Mouse (Mus musculus) intestine, embryonic 16.5 days (tissue): ENCODE data around the gene Sh3rf1. TPM values are rescaled to one million over a fixed set of nuclear protein-coding genes. Genes with fewer than 3 reads are reported as not detected.
A peak's percentile ranks its signal among the peaks of the same experiment; 100 is the strongest.

Source experiments
- ATAC-seq: fragments of 200-750 bp; cut with Nextera tagmentation; 2 replicates; pipeline ENCODE4 v1.8.0; 2017; ENCODE audit warnings: moderate TSS enrichment, moderate library complexity
- H3K27ac ChIP-seq: fragments of 300-500 bp; sonication (generic); 2 replicates; pipeline ENCODE4 v1.5.1; 2014; ENCODE audit warnings: mild to moderate bottlenecking, low read length
- H3K27me3 ChIP-seq: fragments of 300-500 bp; sonication (generic); replicated peaks from 2 replicates; pipeline ENCODE4 v1.6.1; 2014; ENCODE audit warnings: low read length, control low read depth, mixed read lengths; ENCODE audit not compliant: control insufficient read depth, insufficient read depth
- H3K36me3 ChIP-seq: fragments of 300-500 bp; sonication (generic); 2 replicates; pipeline ENCODE4 v1.6.1; 2014; ENCODE audit warnings: low read length, control low read depth; ENCODE audit not compliant: control insufficient read depth, insufficient read depth
- H3K4me1 ChIP-seq: fragments of 300-500 bp; sonication (generic); 2 replicates; pipeline ENCODE4 v1.6.1; 2014; ENCODE audit warnings: low read length, control low read depth, mixed read lengths; ENCODE audit not compliant: control insufficient read depth, insufficient read depth
- H3K4me2 ChIP-seq: fragments of 300-500 bp; sonication (generic); 2 replicates; pipeline ENCODE4 v1.6.1; 2014; ENCODE audit warnings: low read depth, low read length, control low read depth
- H3K4me3 ChIP-seq: fragments of 300-500 bp; sonication (generic); 2 replicates; pipeline ENCODE4 v1.5.1; 2014; ENCODE audit warnings: mild to moderate bottlenecking, low read length
- H3K9ac ChIP-seq: fragments of 300-500 bp; sonication (generic); 2 replicates; pipeline ENCODE4 v1.6.1; 2014; ENCODE audit warnings: low read depth, low read length
- H3K9me3 ChIP-seq: fragments of 300-500 bp; sonication (generic); 2 replicates; pipeline ENCODE4 v1.6.1; 2016; ENCODE audit warnings: low read length, control low read depth; ENCODE audit not compliant: control insufficient read depth
- WGBS: fragments of 180-500 bp; shearing (Covaris S2); extraction: QIAGEN DNeasy Blood & Tissue Kit; methylation state at CpG from one replicate; pipeline ENCODE4 v1.1.7; 2014; 5-methylcytosine and 5-hydroxymethylcytosine counted together
- polyA plus RNA-seq: library from polyadenylated mRNA; unstranded; fragments of >200 nt; fragmentation: Nextera tagmentation; extraction: Ambion mirVana; gene quantifications from 2 replicates; pipeline ENCODE4 v1.2.1, GENCODE M21; 2015

The Sh3rf1 gene
- polyA plus RNA-seq, 1 experiment from 2014 or later: 11.0 TPM

DNA sequence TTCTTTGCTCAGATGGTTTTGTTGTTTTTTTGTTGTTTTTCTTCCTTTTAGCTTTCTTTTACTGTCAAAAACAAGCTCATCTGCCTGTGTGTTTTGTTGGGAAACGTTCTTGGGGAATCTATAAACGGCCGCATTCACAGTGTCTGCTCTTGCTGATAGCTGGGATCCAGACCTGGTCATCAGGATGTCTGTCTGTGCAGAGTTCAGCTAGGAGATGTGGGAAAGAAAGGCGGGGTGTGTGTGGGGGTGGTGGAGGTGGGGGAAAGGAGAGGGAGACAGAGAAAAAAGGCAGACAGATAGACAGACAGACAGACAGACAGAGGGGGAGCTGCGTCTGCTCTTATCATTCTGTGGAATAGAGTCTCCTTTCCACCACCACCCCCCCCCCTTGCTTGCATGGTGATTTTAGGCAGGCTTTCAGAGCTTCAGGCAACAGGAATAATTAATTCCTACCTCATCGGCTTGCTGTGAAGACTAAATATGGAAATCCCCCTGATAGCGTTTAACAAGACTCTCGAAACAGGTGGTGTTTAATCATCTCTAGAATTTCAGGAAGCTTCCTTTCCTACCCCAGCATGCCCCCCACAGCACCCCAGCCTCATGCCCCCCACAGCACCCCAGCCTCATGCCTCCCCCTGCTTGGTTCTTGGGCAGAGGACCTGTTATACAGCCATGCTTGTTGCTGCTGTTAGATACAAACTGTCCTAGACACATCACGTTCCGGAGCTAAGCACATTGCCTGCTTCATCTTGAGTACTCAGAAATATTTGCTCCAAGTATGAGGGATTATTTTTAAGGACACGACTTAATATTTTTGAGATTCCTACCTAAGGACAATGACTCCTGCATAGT lies 155.4 kb downstream of the Sh3rf1 start:
- no peak for ATAC-seq

DNA sequence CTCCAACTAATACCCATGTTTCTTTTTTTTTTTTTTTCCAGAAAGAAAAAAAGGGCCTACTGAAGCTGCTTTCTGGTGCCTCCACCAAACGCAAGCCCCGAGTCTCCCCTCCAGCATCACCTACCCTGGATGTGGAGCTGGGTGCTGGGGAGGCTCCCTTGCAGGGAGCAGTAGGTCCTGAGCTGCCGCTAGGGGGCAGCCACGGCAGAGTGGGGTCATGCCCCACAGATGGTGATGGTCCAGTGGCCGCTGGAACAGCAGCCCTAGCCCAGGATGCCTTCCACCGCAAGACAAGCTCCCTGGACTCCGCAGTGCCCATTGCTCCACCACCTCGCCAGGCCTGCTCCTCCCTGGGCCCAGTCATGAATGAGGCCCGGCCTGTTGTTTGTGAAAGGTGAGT lies 160.9 kb downstream of the Sh3rf1 start:
- WGBS: 77% methylated on average over 9 of the region's 9 CpGs
- H3K4me3 ChIP-seq: no peak overlapping the region
- H3K27ac ChIP-seq: peak overlapping the region; percentile 10; the same call in 1 of the 2 replicates
- H3K27me3 ChIP-seq: no peaks in the 10 kb centered on the region
- no peak overlapping the region for H3K4me2 ChIP-seq
- no peak for ATAC-seq
- no peak overlapping the region for H3K9ac ChIP-seq
- H3K4me1 ChIP-seq: peaks cover 15% of the 10 kb centered on the region
- no peaks in the 10 kb centered on the region for H3K9me3 ChIP-seq
- H3K36me3 ChIP-seq: no peaks in the 10 kb centered on the region; the same call in 1 of the 2 replicates

More for the DNA sequence above, 155.4 kb downstream of the Sh3rf1 start:
- no peaks in the 10 kb centered on the region for H3K9me3 ChIP-seq
- peaks cover 3% of the 10 kb centered on the region for H3K4me1 ChIP-seq
- no peak overlapping the region for H3K9ac ChIP-seq
- no peak overlapping the region for H3K27ac ChIP-seq
- 63% methylated on average over 11 of the region's 11 CpGs for WGBS
- peaks cover 3% of the 10 kb centered on the region; the same call in 1 of the 2 replicates for H3K36me3 ChIP-seq
- H3K4me3 ChIP-seq: no peak overlapping the region
- H3K4me2 ChIP-seq: no peak overlapping the region
- no peaks in the 10 kb centered on the region for H3K27me3 ChIP-seq

DNA sequence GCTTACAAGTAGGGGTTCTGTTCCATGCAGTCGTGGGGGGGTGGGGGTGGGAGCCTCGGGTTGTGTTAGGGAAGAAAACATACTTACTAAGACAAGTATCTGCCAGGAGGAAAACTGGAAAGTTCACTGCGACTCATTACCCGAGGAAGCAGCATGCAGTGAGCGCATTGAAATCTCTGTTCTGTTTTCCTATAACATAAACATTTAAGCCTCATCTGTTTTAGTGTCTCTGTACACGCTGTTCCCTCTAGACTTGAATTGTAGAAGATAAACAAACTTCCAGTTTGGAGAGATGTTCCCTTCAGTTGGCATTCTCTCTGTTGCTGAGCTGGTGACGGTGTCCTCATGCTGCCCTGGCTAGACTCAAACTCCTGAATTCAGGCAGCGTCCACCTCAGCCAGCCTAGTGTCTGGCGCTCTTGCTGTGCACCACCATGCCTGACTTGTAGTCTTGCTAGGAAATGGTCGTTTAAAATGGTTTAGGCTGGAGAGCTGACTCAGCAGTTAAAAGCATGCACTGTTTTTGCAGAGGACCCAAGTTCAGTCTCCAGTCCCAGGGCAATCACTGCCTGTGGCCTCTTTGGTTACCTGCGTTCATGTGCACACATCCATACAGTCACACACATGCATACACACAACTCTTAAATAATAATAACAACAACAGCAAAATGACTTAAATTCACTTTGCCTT lies 162.0 kb downstream of the Sh3rf1 start:
- WGBS: 49% methylated on average over 11 of the region's 11 CpGs
- Histone ChIP-seq H3K9me3 (no peaks in the 10 kb centered on the region), H3K9ac (no peak overlapping the region), H3K4me2 (no peak overlapping the region), H3K4me1 (peaks cover 15% of the 10 kb centered on the region), H3K4me3 (no peak overlapping the region), H3K36me3 (no peaks in the 10 kb centered on the region; the same call in 1 of the 2 replicates), H3K27me3 (no peaks in the 10 kb centered on the region), H3K27ac (0 out of 2 replicates have a peak overlapping the region, but pooled peaks have one; percentile 39)
- ATAC-seq: peak; percentile 21

DNA sequence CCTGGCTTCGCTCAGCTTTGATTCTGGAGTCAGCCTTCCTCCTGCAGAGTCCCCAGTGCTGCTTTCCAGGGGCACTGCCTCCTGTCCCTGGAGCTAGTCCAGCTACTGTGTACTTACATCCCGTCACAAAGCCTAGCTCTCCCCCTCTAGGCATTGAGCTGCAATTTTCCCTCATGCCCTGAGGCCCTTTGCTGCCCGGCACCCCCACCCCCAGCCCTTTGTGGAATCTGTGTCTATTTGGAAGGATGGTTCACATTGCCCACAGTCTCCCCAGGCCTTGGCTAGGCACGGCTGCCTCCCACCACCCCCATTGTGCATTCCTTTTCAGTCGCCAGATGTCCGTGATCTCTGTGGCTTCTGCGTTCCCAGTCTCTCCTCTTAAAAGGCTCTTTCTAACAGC lies 163.0 kb downstream of the Sh3rf1 start:
- H3K9me3 ChIP-seq: no peaks in the 10 kb centered on the region
- peak overlapping the region; percentile 0; the same call in 1 of the 2 replicates for H3K9ac ChIP-seq
- no peaks in the 10 kb centered on the region for H3K36me3 ChIP-seq
- peak; percentile 49 for ATAC-seq
- peaks cover 15% of the 10 kb centered on the region for H3K4me1 ChIP-seq
- no peak overlapping the region for H3K4me3 ChIP-seq
- 44% methylated on average over 7 of the region's 7 CpGs for WGBS
- H3K27me3 ChIP-seq: no peaks in the 10 kb centered on the region
- H3K27ac ChIP-seq: peak overlapping the region; percentile 19; the same call in 1 of the 2 replicates
- no peak overlapping the region for H3K4me2 ChIP-seq

DNA sequence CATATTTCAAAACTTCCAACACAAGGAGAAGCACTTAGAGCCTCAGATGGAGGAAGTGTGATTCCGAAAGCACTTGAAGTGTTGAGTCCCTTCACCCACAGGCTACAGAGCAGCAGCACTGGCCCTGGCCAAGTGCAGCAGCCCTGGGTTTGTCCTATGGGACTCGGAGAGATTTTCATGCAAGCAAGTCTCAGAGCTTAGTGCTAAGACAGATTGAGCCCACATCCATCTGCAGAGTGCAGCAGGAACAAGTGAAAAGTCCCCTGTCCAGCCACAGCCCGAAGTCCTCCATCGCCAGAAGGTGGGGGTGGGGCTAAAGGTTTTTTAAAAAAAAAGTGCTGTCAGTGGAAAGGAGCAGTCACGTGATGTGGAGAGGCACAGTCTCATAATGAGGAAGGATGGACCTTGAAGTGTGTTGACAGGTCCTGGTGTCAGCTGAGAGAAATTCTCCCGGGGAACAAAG lies 163.9 kb downstream of the Sh3rf1 start:
- no peaks in the 10 kb centered on the region for H3K36me3 ChIP-seq
- peaks cover 15% of the 10 kb centered on the region for H3K4me1 ChIP-seq
- no peak overlapping the region for H3K4me3 ChIP-seq
- no peak overlapping the region for H3K9ac ChIP-seq
- 57% methylated on average over 6 of the region's 6 CpGs for WGBS
- ATAC-seq: peak; percentile 14; the same call in 1 of the 2 replicates
- no peaks in the 10 kb centered on the region for H3K9me3 ChIP-seq
- H3K27me3 ChIP-seq: no peaks in the 10 kb centered on the region
- H3K27ac ChIP-seq: peak overlapping the region; percentile 33; the same call in 1 of the 2 replicates
- H3K4me2 ChIP-seq: no peak overlapping the region

DNA sequence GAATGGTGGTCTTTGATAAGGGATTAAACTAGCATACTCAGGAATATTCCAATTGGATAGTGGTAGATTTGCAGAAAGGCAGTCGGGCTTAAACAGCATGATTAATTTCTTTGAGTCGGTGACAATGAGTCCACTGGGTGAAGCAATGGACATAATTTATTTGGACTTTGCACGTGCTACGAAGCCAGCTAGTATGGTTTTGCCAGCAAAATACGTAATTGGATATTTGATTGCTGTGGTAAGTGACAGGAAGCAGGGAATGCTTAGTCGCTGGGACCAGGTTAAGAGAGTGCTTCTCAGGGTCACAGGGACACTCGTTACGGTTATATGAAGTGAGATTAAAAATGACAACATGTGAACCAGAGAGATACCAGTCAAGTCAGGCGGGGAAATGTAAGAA lies 164.7 kb downstream of the Sh3rf1 start:
- 66% methylated on average over 9 of the region's 9 CpGs for WGBS
- Histone ChIP-seq H3K27ac (no peak overlapping the region), H3K4me3 (no peak overlapping the region), H3K9me3 (no peaks in the 10 kb centered on the region), H3K4me1 (peaks cover 15% of the 10 kb centered on the region), H3K36me3 (no peaks in the 10 kb centered on the region), H3K27me3 (no peaks in the 10 kb centered on the region), H3K4me2 (no peak overlapping the region), H3K9ac (no peak overlapping the region)
- ATAC-seq: no peak

DNA sequence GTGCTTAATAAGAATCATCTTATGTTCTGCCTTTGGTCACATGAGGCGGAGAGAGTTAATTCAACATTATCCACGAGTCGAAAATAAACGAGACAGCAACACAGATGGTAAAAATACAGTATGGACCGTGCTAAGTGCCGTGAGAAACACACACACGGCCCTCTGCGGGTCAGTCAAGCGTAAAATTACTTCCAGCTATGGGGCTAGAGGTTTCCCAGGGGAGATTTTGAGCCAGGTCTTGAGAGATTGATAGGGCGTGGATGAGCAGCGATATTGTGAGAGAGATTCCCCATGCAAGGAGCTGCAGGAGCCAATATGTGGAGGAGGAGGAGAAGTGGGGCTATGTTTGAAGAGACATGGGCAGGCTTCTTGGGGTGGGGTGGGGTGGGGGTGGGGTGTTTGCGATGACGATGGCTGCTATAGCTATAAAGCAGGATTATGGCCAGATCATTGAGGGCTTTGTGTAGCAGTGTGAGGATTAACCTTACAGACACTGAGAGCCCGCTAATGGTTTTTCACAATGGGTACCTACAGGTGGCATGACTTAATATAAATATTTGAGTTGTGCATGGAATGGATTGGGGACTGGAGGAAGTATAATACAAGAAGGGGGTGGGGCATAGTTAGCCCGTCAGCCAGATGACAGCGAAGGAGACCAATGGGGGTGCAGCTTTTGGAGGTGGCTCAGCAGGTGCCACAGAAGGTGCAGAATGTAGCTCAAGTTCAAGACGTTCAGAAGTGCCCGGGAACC lies 166.8 kb downstream of the Sh3rf1 start:
- H3K27ac ChIP-seq: 0 out of 2 replicates have a peak overlapping the region, but pooled peaks have one; percentile 11
- 73% methylated on average over 18 of the region's 18 CpGs for WGBS
- no peaks in the 10 kb centered on the region for H3K9me3 ChIP-seq
- peak; percentile 47; the same call in 1 of the 2 replicates for ATAC-seq
- no peaks in the 10 kb centered on the region for H3K27me3 ChIP-seq
- H3K9ac ChIP-seq: no peak overlapping the region
- H3K4me1 ChIP-seq: peaks cover 12% of the 10 kb centered on the region
- no peak overlapping the region for H3K4me3 ChIP-seq
- H3K4me2 ChIP-seq: no peak overlapping the region
- H3K36me3 ChIP-seq: no peaks in the 10 kb centered on the region

DNA sequence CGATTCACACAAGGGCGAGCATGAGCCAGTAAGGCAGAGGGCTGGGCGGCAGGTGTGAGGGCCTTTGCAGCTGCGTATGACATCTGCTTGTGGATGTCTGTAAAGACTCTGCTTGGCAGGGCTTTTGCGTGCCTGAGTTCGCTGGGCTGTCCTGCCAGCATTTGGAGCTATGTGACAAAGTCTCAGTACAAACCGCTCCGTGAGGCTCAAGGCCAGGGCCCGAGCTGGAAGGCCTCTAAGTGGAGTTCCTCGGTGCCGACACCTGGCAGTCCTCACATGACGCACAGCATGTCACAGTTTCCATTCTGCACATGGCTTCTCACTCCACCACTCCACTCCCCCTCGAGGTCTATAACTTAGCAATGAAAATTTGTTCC lies 167.4 kb downstream of the Sh3rf1 start:
- peak; percentile 47 for ATAC-seq
- Histone ChIP-seq H3K4me3 (no peak overlapping the region), H3K36me3 (no peaks in the 10 kb centered on the region), H3K9ac (no peak overlapping the region), H3K9me3 (no peaks in the 10 kb centered on the region), H3K4me1 (peaks cover 8% of the 10 kb centered on the region), H3K4me2 (no peak overlapping the region), H3K27ac (0 out of 2 replicates have a peak overlapping the region, but pooled peaks have one; percentile 11), H3K27me3 (no peaks in the 10 kb centered on the region)
- 71% methylated on average over 13 of the region's 13 CpGs for WGBS
